Mouse (Mus musculus): ENCODE measurements around the gene Hdac5. TPM values are rescaled to one million over a fixed set of nuclear protein-coding genes. Genes with fewer than 3 reads are reported as not detected.
A peak's percentile ranks its signal among the peaks of the same experiment; 100 is the strongest.

Hdac5 gene
- polyA plus RNA-seq, 1 experiment, result 68.9 TPM

GRCm38 (mm10) chr11:102248630-102249230, 18.8 kb upstream of the Hdac5 start, which contains the start of gene BC030867:
BC030867 (plus strand) TSS chr11:102248882.
- Histone ChIP-seq H3K27ac (ENCODE audit: control insufficient read depth, insufficient read depth, low read depth, low read length) (peak within 1 kb of the TSS; percentile 63), H3K36me3 (ENCODE audit: control insufficient read depth, insufficient read depth, low read length) (no peaks in the 10 kb centered on the region), H3K4me3 (ENCODE audit: control insufficient read depth, low read depth, low read length) (peak within 1 kb of the TSS; percentile 88), H3K27me3 (ENCODE audit: control insufficient read depth, insufficient read depth, low read length) (no peaks in the 10 kb centered on the region), H3K4me1 (ENCODE audit: control insufficient read depth, insufficient read depth, low read length) (peaks cover 9% of the 10 kb centered on the region)
- TF ChIP-seq CTCF (IDR thresholded peaks at IDR 0.05; ENCODE audit: control insufficient read depth, insufficient read depth, insufficient replicate concordance, low read depth, low read length) (peak; percentile 77; the same call in 1 of the 2 replicates), POLR2A (IDR thresholded peaks at IDR 0.05; ENCODE audit: control insufficient read depth, low read depth, low read length) (peak; percentile 62)

GRCm38 (mm10) chr11:102246871-102247270, 16.9 kb upstream of the Hdac5 start:
- Histone ChIP-seq H3K4me3 (ENCODE audit: control insufficient read depth, low read depth, low read length) (no peak overlapping the region), H3K27me3 (ENCODE audit: control insufficient read depth, insufficient read depth, low read length) (no peaks in the 10 kb centered on the region), H3K4me1 (ENCODE audit: control insufficient read depth, insufficient read depth, low read length) (peaks cover 9% of the 10 kb centered on the region), H3K27ac (ENCODE audit: control insufficient read depth, insufficient read depth, low read depth, low read length) (no peak overlapping the region), H3K36me3 (ENCODE audit: control insufficient read depth, insufficient read depth, low read length) (no peaks in the 10 kb centered on the region)
- no peak for TF ChIP-seq POLR2A (IDR thresholded peaks at IDR 0.05; ENCODE audit: control insufficient read depth, low read depth, low read length)
- no peak for TF ChIP-seq CTCF (IDR thresholded peaks at IDR 0.05; ENCODE audit: control insufficient read depth, insufficient read depth, insufficient replicate concordance, low read depth, low read length)

- Histone ChIP-seq H3K4me3 (ENCODE audit: control insufficient read depth, low read depth, low read length) (no peak overlapping the region), H3K4me1 (ENCODE audit: control insufficient read depth, insufficient read depth, low read length) (peaks cover 9% of the 10 kb centered on the region), H3K27ac (ENCODE audit: control insufficient read depth, insufficient read depth, low read depth, low read length) (no peak overlapping the region), H3K27me3 (ENCODE audit: control insufficient read depth, insufficient read depth, low read length) (no peaks in the 10 kb centered on the region), H3K36me3 (ENCODE audit: control insufficient read depth, insufficient read depth, low read length) (no peaks in the 10 kb centered on the region)
- TF ChIP-seq POLR2A (IDR thresholded peaks at IDR 0.05; ENCODE audit: control insufficient read depth, low read depth, low read length), result no peak
- no peak for TF ChIP-seq CTCF (IDR thresholded peaks at IDR 0.05; ENCODE audit: control insufficient read depth, insufficient read depth, insufficient replicate concordance, low read depth, low read length)
Observed at GRCm38 (mm10) chr11:102246273-102246635, 16.3 kb upstream of the Hdac5 start.

GRCm38 (mm10) chr11:102245581-102246272, 15.8 kb upstream of the Hdac5 start:
- no peak overlapping the region for H3K27ac ChIP-seq (ENCODE audit: control insufficient read depth, insufficient read depth, low read depth, low read length)
- no peaks in the 10 kb centered on the region for H3K36me3 ChIP-seq (ENCODE audit: control insufficient read depth, insufficient read depth, low read length)
- no peak overlapping the region for H3K4me3 ChIP-seq (ENCODE audit: control insufficient read depth, low read depth, low read length)
- no peaks in the 10 kb centered on the region for H3K27me3 ChIP-seq (ENCODE audit: control insufficient read depth, insufficient read depth, low read length)
- no peak for TF ChIP-seq CTCF (IDR thresholded peaks at IDR 0.05; ENCODE audit: control insufficient read depth, insufficient read depth, insufficient replicate concordance, low read depth, low read length)
- TF ChIP-seq POLR2A (IDR thresholded peaks at IDR 0.05; ENCODE audit: control insufficient read depth, low read depth, low read length), result no peak
- H3K4me1 ChIP-seq (ENCODE audit: control insufficient read depth, insufficient read depth, low read length), result peaks cover 9% of the 10 kb centered on the region

GRCm38 (mm10) chr11:102244926-102245449, 15.0 kb upstream of the Hdac5 start:
- Histone ChIP-seq H3K27me3 (ENCODE audit: control insufficient read depth, insufficient read depth, low read length) (no peaks in the 10 kb centered on the region), H3K4me1 (ENCODE audit: control insufficient read depth, insufficient read depth, low read length) (peaks cover 9% of the 10 kb centered on the region), H3K27ac (ENCODE audit: control insufficient read depth, insufficient read depth, low read depth, low read length) (no peak overlapping the region), H3K4me3 (ENCODE audit: control insufficient read depth, low read depth, low read length) (no peak overlapping the region), H3K36me3 (ENCODE audit: control insufficient read depth, insufficient read depth, low read length) (no peaks in the 10 kb centered on the region)
- TF ChIP-seq POLR2A (IDR thresholded peaks at IDR 0.05; ENCODE audit: control insufficient read depth, low read depth, low read length), result no peak
- no peak for TF ChIP-seq CTCF (IDR thresholded peaks at IDR 0.05; ENCODE audit: control insufficient read depth, insufficient read depth, insufficient replicate concordance, low read depth, low read length)

- H3K4me3 ChIP-seq (ENCODE audit: control insufficient read depth, low read depth, low read length), result no peak overlapping the region
- H3K4me1 ChIP-seq (ENCODE audit: control insufficient read depth, insufficient read depth, low read length), result no peaks in the 10 kb centered on the region
- no peaks in the 10 kb centered on the region for H3K27me3 ChIP-seq (ENCODE audit: control insufficient read depth, insufficient read depth, low read length)
- H3K36me3 ChIP-seq (ENCODE audit: control insufficient read depth, insufficient read depth, low read length), result no peaks in the 10 kb centered on the region
- no peak for TF ChIP-seq POLR2A (IDR thresholded peaks at IDR 0.05; ENCODE audit: control insufficient read depth, low read depth, low read length)
- TF ChIP-seq CTCF (IDR thresholded peaks at IDR 0.05; ENCODE audit: control insufficient read depth, insufficient read depth, insufficient replicate concordance, low read depth, low read length), result no peak; the same call in 1 of the 2 replicates
- no peak overlapping the region for H3K27ac ChIP-seq (ENCODE audit: control insufficient read depth, insufficient read depth, low read depth, low read length)
Observed at GRCm38 (mm10) chr11:102241874-102242273, 11.9 kb upstream of the Hdac5 start.

GRCm38 (mm10) chr11:102241246-102241645, 11.3 kb upstream of the Hdac5 start:
- no peaks in the 10 kb centered on the region for H3K4me1 ChIP-seq (ENCODE audit: control insufficient read depth, insufficient read depth, low read length)
- TF ChIP-seq POLR2A (IDR thresholded peaks at IDR 0.05; ENCODE audit: control insufficient read depth, low read depth, low read length), result no peak
- no peak for TF ChIP-seq CTCF (IDR thresholded peaks at IDR 0.05; ENCODE audit: control insufficient read depth, insufficient read depth, insufficient replicate concordance, low read depth, low read length)
- no peaks in the 10 kb centered on the region for H3K36me3 ChIP-seq (ENCODE audit: control insufficient read depth, insufficient read depth, low read length)
- no peak overlapping the region for H3K27ac ChIP-seq (ENCODE audit: control insufficient read depth, insufficient read depth, low read depth, low read length)
- H3K27me3 ChIP-seq (ENCODE audit: control insufficient read depth, insufficient read depth, low read length), result no peaks in the 10 kb centered on the region
- no peak overlapping the region for H3K4me3 ChIP-seq (ENCODE audit: control insufficient read depth, low read depth, low read length)
